Mouse (Mus musculus) hindbrain, embryonic 12.5 days (tissue): Measurements from ENCODE around the gene Rabggta. TPM values are rescaled to one million over a fixed set of nuclear protein-coding genes. Genes with fewer than 3 reads are reported as not detected.

Experiments used
- ATAC-seq: fragments of 200-750 bp; cut with Nextera tagmentation; 2 replicates; pipeline ENCODE4 v1.8.0; 2017; ENCODE audit warnings: moderate TSS enrichment; ENCODE audit not compliant: low FRiP score
- H3K27ac ChIP-seq: fragments of 300-500 bp; sonication (generic); 2 replicates; pipeline ENCODE4 v1.5.1; 2016; ENCODE audit warnings: mild to moderate bottlenecking
- H3K27me3 ChIP-seq: fragments of 300-500 bp; sonication (generic); 2 replicates; pipeline ENCODE4 v1.6.1; 2016; ENCODE audit warnings: mild to moderate bottlenecking
- H3K36me3 ChIP-seq: fragments of 300-500 bp; sonication (generic); 2 replicates; pipeline ENCODE4 v1.6.1; 2016; ENCODE audit warnings: mild to moderate bottlenecking
- H3K4me1 ChIP-seq: fragments of 300-500 bp; sonication (generic); 2 replicates; pipeline ENCODE4 v1.6.1; 2016
- H3K4me2 ChIP-seq: fragments of 300-500 bp; sonication (generic); replicated peaks from 2 replicates; pipeline ENCODE4 v1.6.1; 2016; ENCODE audit warnings: mild to moderate bottlenecking
- H3K4me3 ChIP-seq: fragments of 300-500 bp; sonication (generic); 2 replicates; pipeline ENCODE4 v1.5.1; 2016; ENCODE audit warnings: mild to moderate bottlenecking
- H3K9ac ChIP-seq: fragments of 300-500 bp; sonication (generic); 2 replicates; pipeline ENCODE4 v1.6.1; 2016; ENCODE audit warnings: mild to moderate bottlenecking, moderate library complexity
- H3K9me3 ChIP-seq: fragments of 300-500 bp; sonication (generic); replicated peaks from 2 replicates; pipeline ENCODE4 v1.6.1; 2016; ENCODE audit warnings: mild to moderate bottlenecking
- WGBS: fragments of 180-500 bp; shearing (Covaris S2); methylation state at CpG from one replicate; pipeline ENCODE4 v1.1.7; 2016; 5-methylcytosine and 5-hydroxymethylcytosine counted together
- polyA plus RNA-seq: library from polyadenylated mRNA; unstranded; fragments of >200 nt; fragmentation: Nextera tagmentation; extraction: Ambion mirVana; gene quantifications from 2 replicates; pipeline ENCODE4 v1.2.1, GENCODE M21; 2016

Rabggta gene
- polyA plus RNA-seq, 1 experiment from 2014 or later, result 38.1 TPM

GRCm38 (mm10) chr14:55727889-55728685 lies 6.0 kb upstream of the Rabggta start:
- H3K9me3 ChIP-seq, result no peaks in the 10 kb centered on the region
- ATAC-seq, result no peak
- no peaks in the 10 kb centered on the region; the same call in 1 of the 2 replicates for H3K27me3 ChIP-seq
- H3K36me3 ChIP-seq, result no peaks in the 10 kb centered on the region
- WGBS, result 75% methylated on average over 8 of the region's 8 CpGs
- H3K4me2 ChIP-seq, result no peak overlapping the region
- no peak overlapping the region for H3K4me3 ChIP-seq
- no peak overlapping the region for H3K27ac ChIP-seq
- H3K9ac ChIP-seq, result no peak overlapping the region
- no peaks in the 10 kb centered on the region for H3K4me1 ChIP-seq

GRCm38 (mm10) chr14:55726261-55726660 lies 4.2 kb upstream of the Rabggta start:
- ATAC-seq, result no peak
- Histone ChIP-seq H3K4me2 (no peak overlapping the region), H3K27me3 (no peaks in the 10 kb centered on the region; the same call in 1 of the 2 replicates), H3K27ac (no peak overlapping the region), H3K9ac (no peak overlapping the region), H3K9me3 (no peaks in the 10 kb centered on the region), H3K36me3 (no peaks in the 10 kb centered on the region), H3K4me3 (no peak overlapping the region), H3K4me1 (0 out of 2 replicates have a peak, but pooled peaks cover 6% of the 10 kb centered on the region)

GRCm38 (mm10) chr14:55724411-55724871 lies 2.4 kb upstream of the Rabggta start:
- no peak for ATAC-seq
- Histone ChIP-seq H3K27ac (no peak overlapping the region), H3K27me3 (no peaks in the 10 kb centered on the region), H3K9me3 (no peaks in the 10 kb centered on the region), H3K9ac (no peak overlapping the region), H3K36me3 (peaks cover 5% of the 10 kb centered on the region; the same call in 1 of the 2 replicates), H3K4me2 (no peak overlapping the region), H3K4me3 (no peak overlapping the region), H3K4me1 (0 out of 2 replicates have a peak, but pooled peaks cover 13% of the 10 kb centered on the region)
- 69% methylated on average over 8 of the region's 8 CpGs for WGBS

GRCm38 (mm10) chr14:55723433-55723832 lies 1.4 kb upstream of the Rabggta start:
- Histone ChIP-seq H3K9me3 (no peaks in the 10 kb centered on the region), H3K36me3 (peaks cover 13% of the 10 kb centered on the region), H3K27me3 (no peaks in the 10 kb centered on the region), H3K4me2 (no peak overlapping the region), H3K4me1 (0 out of 2 replicates have a peak, but pooled peaks cover 13% of the 10 kb centered on the region), H3K4me3 (no peak overlapping the region), H3K27ac (no peak overlapping the region), H3K9ac (no peak overlapping the region)
- WGBS, result 91% methylated on average over 7 of the region's 7 CpGs
- ATAC-seq, result no peak

- H3K9me3 ChIP-seq, result no peaks in the 10 kb centered on the region
- 0 out of 2 replicates have a peak, but pooled peaks cover 13% of the 10 kb centered on the region for H3K4me1 ChIP-seq
- no peak for ATAC-seq
- H3K27ac ChIP-seq, result peak overlapping the region; percentile 79
- H3K36me3 ChIP-seq, result peaks cover 21% of the 10 kb centered on the region
- H3K4me2 ChIP-seq, result peak overlapping the region; percentile 54
- WGBS, result 53% methylated on average over 8 of the region's 8 CpGs
- H3K9ac ChIP-seq, result peak overlapping the region; percentile 77
- no peaks in the 10 kb centered on the region for H3K27me3 ChIP-seq
- H3K4me3 ChIP-seq, result peak overlapping the region; percentile 79
These were observed 429 bp upstream of the Rabggta start for GRCm38 (mm10) chr14:55722438-55722945.

- WGBS, result 75% methylated on average over 6 of the region's 6 CpGs
- 0 out of 2 replicates have a peak, but pooled peaks cover 13% of the 10 kb centered on the region for H3K4me1 ChIP-seq
- H3K27ac ChIP-seq, result no peak overlapping the region
- peak overlapping the region; percentile 54 for H3K4me2 ChIP-seq
- H3K9me3 ChIP-seq, result no peaks in the 10 kb centered on the region
- H3K27me3 ChIP-seq, result no peaks in the 10 kb centered on the region
- no peak for ATAC-seq
- H3K9ac ChIP-seq, result no peak overlapping the region; the same call in 1 of the 2 replicates
- H3K36me3 ChIP-seq, result peaks cover 33% of the 10 kb centered on the region
- peak overlapping the region; percentile 79 for H3K4me3 ChIP-seq
These were observed 987 bp downstream of the Rabggta start for GRCm38 (mm10) chr14:55721076-55721475.

GRCm38 (mm10) chr14:55720666-55721065 lies 1.4 kb downstream of the Rabggta start:
- H3K36me3 ChIP-seq, result peaks cover 36% of the 10 kb centered on the region
- H3K27ac ChIP-seq, result no peak overlapping the region
- no peak overlapping the region for H3K9ac ChIP-seq
- ATAC-seq, result no peak
- no peaks in the 10 kb centered on the region for H3K27me3 ChIP-seq
- no peaks in the 10 kb centered on the region for H3K9me3 ChIP-seq
- peak overlapping the region; percentile 54; the same call in 1 of the 2 replicates for H3K4me2 ChIP-seq
- 0 out of 2 replicates have a peak, but pooled peaks cover 13% of the 10 kb centered on the region for H3K4me1 ChIP-seq
- 0 out of 2 replicates have a peak overlapping the region, but pooled peaks have one; percentile 79 for H3K4me3 ChIP-seq
- WGBS, result 92% methylated on average over 12 of the region's 12 CpGs

GRCm38 (mm10) chr14:55719737-55720136 lies 2.3 kb downstream of the Rabggta start:
- no peaks in the 10 kb centered on the region; the same call in 1 of the 2 replicates for H3K27me3 ChIP-seq

GRCm38 (mm10) chr14:55716884-55717283 lies 5.2 kb downstream of the Rabggta start:
- Histone ChIP-seq H3K36me3 (peaks cover 36% of the 10 kb centered on the region), H3K4me1 (0 out of 2 replicates have a peak, but pooled peaks cover 9% of the 10 kb centered on the region), H3K9ac (no peak overlapping the region), H3K4me2 (no peak overlapping the region), H3K27ac (no peak overlapping the region), H3K27me3 (peaks cover 24% of the 10 kb centered on the region), H3K9me3 (no peaks in the 10 kb centered on the region), H3K4me3 (no peak overlapping the region)
- 79% methylated on average over 8 of the region's 8 CpGs for WGBS
- no peak for ATAC-seq

More at GRCm38 (mm10) chr14:55719737-55720136, 2.3 kb downstream of the Rabggta start:
- no peaks in the 10 kb centered on the region for H3K9me3 ChIP-seq
- H3K4me1 ChIP-seq, result 0 out of 2 replicates have a peak, but pooled peaks cover 13% of the 10 kb centered on the region
- 0 out of 2 replicates have a peak overlapping the region, but pooled peaks have one; percentile 18 for H3K9ac ChIP-seq
- H3K4me2 ChIP-seq, result no peak overlapping the region
- H3K27ac ChIP-seq, result no peak overlapping the region
- 92% methylated on average over 6 of the region's 6 CpGs for WGBS
- peaks cover 36% of the 10 kb centered on the region for H3K36me3 ChIP-seq
- no peak overlapping the region for H3K4me3 ChIP-seq
- no peak for ATAC-seq

- H3K9me3 ChIP-seq, result no peaks in the 10 kb centered on the region
- peaks cover 28% of the 10 kb centered on the region for H3K27me3 ChIP-seq
- ATAC-seq, result no peak
- WGBS, result 95% methylated on average over 6 of the region's 6 CpGs
- peaks cover 36% of the 10 kb centered on the region for H3K36me3 ChIP-seq
- H3K4me3 ChIP-seq, result no peak overlapping the region
- H3K4me1 ChIP-seq, result 0 out of 2 replicates have a peak, but pooled peaks cover 7% of the 10 kb centered on the region
- H3K4me2 ChIP-seq, result no peak overlapping the region
- no peak overlapping the region for H3K27ac ChIP-seq
- H3K9ac ChIP-seq, result no peak overlapping the region
These were observed 5.8 kb downstream of the Rabggta start for GRCm38 (mm10) chr14:55716271-55716670.

- Histone ChIP-seq H3K4me1 (no peaks in the 10 kb centered on the region), H3K27ac (no peak overlapping the region), H3K9ac (no peak overlapping the region), H3K27me3 (peaks cover 28% of the 10 kb centered on the region), H3K4me3 (no peak overlapping the region), H3K9me3 (no peaks in the 10 kb centered on the region), H3K4me2 (no peak overlapping the region), H3K36me3 (peaks cover 33% of the 10 kb centered on the region)
- no peak for ATAC-seq
- 44% methylated on average over 6 of the region's 6 CpGs for WGBS
These were observed 7.2 kb downstream of the Rabggta start for GRCm38 (mm10) chr14:55714893-55715292.

GRCm38 (mm10) chr14:55713729-55714122 lies 8.3 kb downstream of the Rabggta start, which contains the start of gene Tgm1:
TSS of gene Tgm1 (minus strand) at chr14:55713926.
- Histone ChIP-seq H3K27ac (no peak within 1 kb of the TSS), H3K4me1 (no peaks in the 10 kb centered on the region), H3K36me3 (peaks cover 26% of the 10 kb centered on the region), H3K4me2 (0 out of 2 replicates have a peak within 1 kb of the TSS, but pooled peaks have one; percentile 3), H3K9ac (no peak within 1 kb of the TSS), H3K27me3 (peaks cover 28% of the 10 kb centered on the region), H3K4me3 (no peak within 1 kb of the TSS), H3K9me3 (no peaks in the 10 kb centered on the region)
- ATAC-seq, result no peak
- WGBS, result 26% methylated on average over 4 of the region's 4 CpGs
